Mouse (Mus musculus) spleen, postnatal 14 days (tissue): ENCODE data around the gene Rnaseh2a.

Source experiments
- DNase-seq, 2 experiments: peaks; one replicate each; pipeline ENCODE4 v3.0.0; 2021 to 2022; ENCODE audit warnings: low spot score in 2 of 2

The Rnaseh2a gene

DNA sequence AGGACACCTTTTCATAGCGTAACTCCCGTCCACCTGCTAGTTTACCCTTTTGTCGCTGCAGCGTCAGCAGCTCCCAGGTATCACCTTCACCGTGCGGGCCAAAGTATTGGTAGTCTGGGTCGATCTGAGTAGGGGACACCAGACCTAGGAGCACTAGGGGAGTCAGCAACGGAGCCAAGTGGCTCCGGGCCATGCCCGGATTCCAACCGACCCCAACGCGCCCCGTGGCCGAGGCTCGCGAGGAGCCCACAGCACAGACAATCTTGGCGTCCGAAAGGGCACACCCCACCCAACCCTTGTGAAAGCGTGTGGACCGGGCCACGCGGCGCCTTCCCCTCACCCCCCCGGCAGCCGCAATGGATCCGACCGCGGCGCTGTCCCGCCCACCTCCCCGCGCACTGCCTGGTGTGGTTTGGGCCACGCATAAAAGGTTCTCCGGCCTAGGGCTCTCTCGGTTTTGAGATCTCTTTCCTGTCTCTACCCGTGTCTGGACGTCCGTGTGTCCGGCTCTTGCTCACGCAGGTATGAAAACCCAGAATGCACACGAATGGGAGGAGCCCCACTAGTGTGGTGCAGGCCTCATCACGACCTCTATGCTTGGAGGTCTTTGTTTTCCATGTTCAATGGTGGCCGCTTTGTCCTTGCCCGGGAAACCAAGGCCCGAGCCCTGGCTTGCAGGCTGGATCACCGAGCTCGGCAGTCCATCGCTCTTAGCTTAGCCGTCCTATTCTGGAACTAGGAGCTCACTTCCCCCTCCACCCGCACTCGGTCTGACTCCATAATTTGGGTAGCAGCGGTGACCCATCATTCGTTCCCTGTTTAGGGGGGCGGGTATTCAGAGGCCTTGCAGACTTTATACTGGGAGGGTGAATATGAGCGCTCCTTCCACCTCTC, at the start of gene Rnaseh2a, which contains the start of the genes Gm49661 and Prdx2:
Gene Rnaseh2a (minus strand): TSS at position 527 of the 894 bp plus-strand sequence.
Gene Gm49661 (minus strand): TSS at position 193 of the 894 bp plus-strand sequence.
Gene Prdx2 (plus strand): TSS at position 347 of the 894 bp plus-strand sequence.
- DNase-seq, result peak; percentile 72 to 77

DNA sequence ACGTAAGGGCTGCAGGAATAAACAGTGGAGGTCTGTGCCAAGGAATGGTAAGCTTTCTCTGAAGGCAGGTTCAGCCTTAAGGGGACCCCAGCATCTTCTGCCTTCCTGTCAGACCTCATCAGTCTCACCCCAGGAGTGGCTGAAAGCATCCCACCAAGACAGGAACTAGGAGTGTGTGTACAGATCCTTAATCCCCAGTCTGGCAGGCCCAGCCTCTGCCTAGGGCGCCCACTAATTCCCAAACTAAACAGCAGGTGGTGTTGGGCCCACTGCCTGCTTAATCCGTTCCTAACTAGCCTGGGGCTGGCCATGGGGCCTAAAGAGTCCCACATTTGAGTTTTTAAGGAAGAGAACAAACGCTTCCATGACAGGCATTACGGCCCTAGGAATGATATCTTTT, 47.6 kb upstream of the Rnaseh2a start:
- no peak for DNase-seq

DNA sequence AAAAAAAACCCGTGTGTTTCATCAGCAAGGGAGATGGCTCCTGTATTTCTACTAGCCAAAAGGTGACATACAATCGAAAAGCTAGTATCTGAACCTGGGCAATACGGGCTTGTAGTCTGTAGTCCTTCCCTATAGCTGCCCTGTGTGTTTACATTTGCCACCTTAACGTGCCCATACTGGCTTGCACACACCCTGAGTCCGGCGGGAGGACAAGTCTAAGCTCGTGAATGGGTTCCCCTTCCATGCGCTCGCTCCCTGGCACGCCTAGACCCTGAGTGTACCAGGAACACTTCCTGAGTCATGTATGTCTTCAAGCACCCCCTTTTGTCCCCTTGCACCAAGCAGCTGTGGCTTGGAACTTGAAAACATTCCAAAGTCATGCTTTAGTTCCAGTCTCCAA, 47.2 kb upstream of the Rnaseh2a start:
- no peak for DNase-seq

- no peak for DNase-seq
Measured at GRCm38 (mm10) chr8:85014431-85014830, 44.9 kb upstream of the Rnaseh2a start, which contains the start of gene Best2. TSS of gene Best2 (minus strand) at chr8:85014531.

DNA sequence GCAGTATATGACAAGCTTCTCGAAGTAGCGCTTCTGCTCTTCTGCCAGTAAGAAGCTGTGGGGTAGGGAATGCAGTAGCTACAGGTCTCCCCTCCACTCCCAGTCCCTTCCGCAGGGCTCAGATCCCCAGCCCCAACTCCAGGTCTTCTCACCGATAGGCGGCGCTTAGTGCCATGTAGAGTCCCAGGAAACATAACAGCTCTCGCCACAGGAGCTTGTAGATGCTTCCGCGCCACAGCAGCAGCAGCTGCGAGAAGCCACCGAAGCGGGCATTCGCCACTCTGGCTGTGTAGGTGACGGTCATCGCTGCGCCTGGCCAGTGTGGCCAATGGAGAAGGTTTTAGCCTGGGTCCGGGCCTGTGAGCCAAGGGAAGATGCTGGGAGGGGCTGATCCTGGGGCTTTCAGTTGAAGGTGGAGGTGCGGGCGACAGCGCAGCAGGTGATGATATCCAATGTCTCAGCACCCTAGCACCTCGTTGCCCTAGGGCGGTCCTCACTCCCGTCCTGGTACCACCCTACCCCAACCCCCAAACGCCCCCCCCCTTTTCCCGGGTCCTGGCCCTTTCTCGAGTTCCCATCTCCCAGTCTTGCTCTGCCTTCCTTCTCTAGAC, 43.8 kb upstream of the Rnaseh2a start:
- peak; percentile 36 to 59 for DNase-seq

DNA sequence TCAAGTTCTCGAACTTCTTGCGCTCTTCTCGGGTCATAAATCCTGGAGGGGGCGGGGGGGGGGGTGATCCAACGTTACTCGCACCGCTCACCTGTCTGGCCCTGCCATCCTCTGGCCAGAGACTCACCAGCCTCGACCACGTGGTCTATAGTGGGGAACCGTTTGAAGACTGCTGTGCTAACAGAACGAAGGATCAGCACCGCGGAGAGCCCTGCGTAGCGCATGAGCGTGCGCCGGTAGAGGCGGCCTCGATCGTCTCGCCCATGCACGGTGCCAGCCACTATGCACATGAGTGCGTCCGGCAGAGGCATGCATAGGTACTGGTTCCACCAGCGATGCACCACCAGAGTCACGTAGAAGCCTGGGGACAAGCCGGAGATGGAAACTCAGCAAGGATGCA, 41.7 kb upstream of the Rnaseh2a start:
- no peak for DNase-seq

- peak in 1 of 2 experiments; percentile 60 for DNase-seq
Measured at GRCm38 (mm10) chr8:85007686-85008085, 38.1 kb upstream of the Rnaseh2a start.

GRCm38 (mm10) chr8:84997649-84998295, 28.2 kb upstream of the Rnaseh2a start:
- DNase-seq, result peak; percentile 83 to 92

GRCm38 (mm10) chr8:84996978-84997377, 27.4 kb upstream of the Rnaseh2a start:
- DNase-seq, result no peak

GRCm38 (mm10) chr8:84995680-84996079, 26.1 kb upstream of the Rnaseh2a start:
- no peak for DNase-seq

DNA sequence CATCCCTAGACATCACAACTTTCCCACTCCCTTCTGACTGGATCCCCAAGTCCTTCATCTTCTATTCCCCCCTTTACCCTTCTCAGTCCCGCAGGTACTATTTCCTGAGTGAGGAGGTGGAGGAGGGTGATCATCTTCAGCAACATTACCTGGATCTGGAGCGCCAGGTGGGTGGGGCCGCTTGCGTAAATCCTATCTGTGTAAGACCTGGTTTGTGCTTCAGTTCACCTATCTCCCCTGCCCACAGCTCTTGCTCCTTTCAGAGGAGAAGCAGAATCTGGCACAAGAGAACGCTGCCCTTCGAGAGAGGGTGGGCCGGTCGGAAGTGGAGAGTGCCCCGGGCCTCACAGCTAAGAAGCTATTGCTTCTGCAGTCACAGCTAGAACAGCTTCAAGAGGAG, 24.8 kb upstream of the Rnaseh2a start:
- no peak for DNase-seq

GRCm38 (mm10) chr8:84990836-84991235, 21.3 kb upstream of the Rnaseh2a start:
- DNase-seq, result no peak

GRCm38 (mm10) chr8:84990349-84990748, 20.8 kb upstream of the Rnaseh2a start, which contains the start of gene Hook2:
TSS of gene Hook2 (plus strand) at chr8:84990603.
- peak; percentile 95 to 96 for DNase-seq

DNA sequence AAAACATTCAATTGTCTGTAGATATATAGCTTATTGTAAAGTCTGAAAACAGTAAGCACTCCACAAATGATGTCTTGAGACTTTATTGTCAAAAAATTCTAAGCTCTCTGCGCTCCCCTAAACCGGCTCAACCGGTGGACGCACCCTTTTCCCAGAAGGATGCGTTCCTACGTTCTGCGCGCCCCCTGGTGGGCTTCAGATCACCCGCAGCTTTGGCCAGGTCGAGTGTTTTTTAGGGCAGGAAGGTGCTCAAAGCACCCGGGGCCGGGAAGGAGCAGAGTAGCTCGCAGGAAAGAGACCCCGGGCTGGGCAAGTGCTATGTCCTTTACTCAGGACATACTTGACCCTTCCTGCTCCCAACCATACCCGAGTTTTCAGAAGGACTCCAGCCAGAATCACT, 20.2 kb upstream of the Rnaseh2a start:
- peak; percentile 89 to 93 for DNase-seq

- DNase-seq, result no peak
Measured at GRCm38 (mm10) chr8:84989311-84989731, 19.8 kb upstream of the Rnaseh2a start.

GRCm38 (mm10) chr8:84987903-84988302, 18.3 kb upstream of the Rnaseh2a start:
- DNase-seq, result no peak

DNA sequence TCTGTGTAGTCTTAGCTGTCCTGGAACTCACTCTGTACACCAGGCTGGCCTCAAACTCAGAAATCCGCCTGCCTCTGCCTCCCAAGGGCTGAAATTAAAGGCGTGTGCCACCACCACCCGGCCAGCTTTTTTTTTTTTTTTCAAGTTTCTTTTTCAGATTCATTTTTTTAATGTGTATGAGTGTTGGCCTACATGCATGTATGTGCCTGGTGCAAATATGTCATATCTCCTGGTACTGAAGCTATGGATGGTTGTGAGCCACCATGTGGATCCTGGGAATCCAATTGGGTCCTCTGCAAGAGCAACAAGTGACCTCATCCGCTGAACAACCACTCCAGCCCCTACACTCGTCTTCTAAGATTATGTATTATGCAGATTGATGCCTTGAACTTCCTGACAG, 17.8 kb upstream of the Rnaseh2a start:
- DNase-seq, result no peak

- DNase-seq, result no peak
Measured at GRCm38 (mm10) chr8:84986379-84986945, 16.9 kb upstream of the Rnaseh2a start.

GRCm38 (mm10) chr8:84985684-84986378, 16.3 kb upstream of the Rnaseh2a start:
- DNase-seq, result peak; percentile 82 to 86

GRCm38 (mm10) chr8:84985049-84985683, 15.6 kb upstream of the Rnaseh2a start:
- peak in 1 of 2 experiments; percentile 28 for DNase-seq
